Mouse (Mus musculus) 3134 (cell line): ENCODE measurements around the gene Fcho1.
"Not testable (repeated sequence)": the region's sequence is repeated elsewhere in the genome, so short reads cannot be mapped to it uniquely, and the experiment has no call there.

ENCODE experiments used
- DNase-seq: peaks from one replicate; pipeline ENCODE4 v3.0.0-alpha.2; 2011; ENCODE audit warnings: low spot score; ENCODE audit not compliant: insufficient read length; ENCODE audit errors: extremely low read depth

Fcho1 gene

GRCm38 (mm10) chr8:71725122-71725924, at the start of gene Fcho1:
Fcho1 (minus strand) TSS chr8:71725716.
- no peak for DNase-seq

- DNase-seq, result no peak
Measured at GRCm38 (mm10) chr8:71771336-71771735, 45.8 kb upstream of the Fcho1 start.

GRCm38 (mm10) chr8:71758816-71759215, 33.3 kb upstream of the Fcho1 start:
- no peak for DNase-seq

GRCm38 (mm10) chr8:71752881-71753552, 27.5 kb upstream of the Fcho1 start:
- not testable (repeated sequence) for DNase-seq

- not testable (repeated sequence) for DNase-seq
Measured at GRCm38 (mm10) chr8:71752263-71752662, 26.7 kb upstream of the Fcho1 start.

- DNase-seq, result not testable (repeated sequence)
Measured at GRCm38 (mm10) chr8:71751337-71751886, 25.9 kb upstream of the Fcho1 start.

- DNase-seq, result not testable (repeated sequence)
Measured at GRCm38 (mm10) chr8:71749321-71750075, 24.0 kb upstream of the Fcho1 start.

GRCm38 (mm10) chr8:71747082-71747481, 21.6 kb upstream of the Fcho1 start:
- DNase-seq, result not testable (repeated sequence)

- DNase-seq, result no peak
Measured at GRCm38 (mm10) chr8:71745322-71745721, 19.8 kb upstream of the Fcho1 start.

GRCm38 (mm10) chr8:71742783-71743182, 17.3 kb upstream of the Fcho1 start:
- no peak for DNase-seq

- no peak for DNase-seq
Measured at GRCm38 (mm10) chr8:71741687-71742114, 16.2 kb upstream of the Fcho1 start.

- no peak for DNase-seq
Measured at GRCm38 (mm10) chr8:71741226-71741625, 15.7 kb upstream of the Fcho1 start.

GRCm38 (mm10) chr8:71738316-71738715, 12.8 kb upstream of the Fcho1 start:
- DNase-seq, result not testable (repeated sequence)

GRCm38 (mm10) chr8:71731652-71732230, 6.2 kb upstream of the Fcho1 start:
- no peak for DNase-seq

- DNase-seq, result no peak
Measured at GRCm38 (mm10) chr8:71728826-71729620, 3.5 kb upstream of the Fcho1 start.

GRCm38 (mm10) chr8:71728240-71728785, 2.8 kb upstream of the Fcho1 start:
- DNase-seq, result no peak

- no peak for DNase-seq
Measured at GRCm38 (mm10) chr8:71724389-71724788, 1.1 kb downstream of the Fcho1 start.

GRCm38 (mm10) chr8:71723047-71723551, 2.4 kb downstream of the Fcho1 start:
- DNase-seq, result peak; percentile 53

GRCm38 (mm10) chr8:71719928-71720457, 5.5 kb downstream of the Fcho1 start:
- DNase-seq, result no peak
